Mouse (Mus musculus) lung, postnatal 0 days (tissue): ENCODE measurements around the gene Csrnp1.

ENCODE experiments used
- CTCF ChIP-seq: IDR thresholded peaks from 2 replicates; pipeline ENCODE4 v1.5.1; 2016; ENCODE audit warnings: antibody characterized with exemption, mild to moderate bottlenecking
- EP300 ChIP-seq: IDR thresholded peaks from 2 replicates; pipeline ENCODE4 v1.6.1; 2016; ENCODE audit warnings: antibody characterized with exemption, mild to moderate bottlenecking, control low read depth

GRCm38 (mm10) chr9:120005936-120006335 is 21.5 kb upstream of the Csrnp1 start:
- no peak for TF ChIP-seq CTCF
- no peak for TF ChIP-seq EP300
